In genomic region chr6:142979665-142980660, GRCm38 (mm10) we compare ENCODE assay signal across 11 mouse cellular contexts. TPM values are rescaled to one million over a fixed set of nuclear protein-coding genes. Genes with fewer than 3 reads are reported as not detected.
DNase-seq lines count a peak whose midpoint lies in the region; ATAC-seq and TF ChIP-seq lines count a peak whose summit lies in the region.
"Had no signal": no experiment of that assay in that cellular context is flagged by ENCODE, and none has a peak within 500 bp of the region (broad histone marks: within the 10 kb centered on the region; RNA-seq: fewer than 3 reads in every experiment).

No protein-coding gene starts in this region.

- peak; percentile 47; the same call in 1 of the 2 replicates for ATAC-seq in forebrain, postnatal 0 days
- ATAC-seq in forebrain, embryonic 14.5 days, result no peak
- peak; percentile 70 for ATAC-seq in lung, embryonic 14.5 days (ENCODE audit: insufficient read depth)
- ATAC-seq in megakaryocyte progenitor cell, adult 5-6 weeks (replicated peaks; ENCODE audit: poor library complexity), result peak; percentile 60
- ATAC-seq in erythroblast, adult 5-6 weeks (replicated peaks; ENCODE audit: low FRiP score, poor library complexity, severe bottlenecking), result no peak
- ATAC-seq: lung, postnatal 0 days had no signal

- no peaks in the 10 kb centered on the region for H3K27me3 ChIP-seq in forebrain, postnatal 0 days (ENCODE audit: insufficient read depth, low read length)
- no peaks in the 10 kb centered on the region for H3K27me3 ChIP-seq in forebrain, embryonic 14.5 days (replicated peaks; ENCODE audit: control insufficient read depth, insufficient read depth, low read length)
- no peaks in the 10 kb centered on the region for H3K27me3 ChIP-seq in lung, embryonic 14.5 days (ENCODE audit: insufficient read depth, low read length)
- H3K27me3 ChIP-seq: embryonic facial prominence, embryonic 13.5 days had no signal

- no peak for TF ChIP-seq CTCF in forebrain, postnatal 0 days (IDR thresholded peaks at IDR 0.05; ENCODE audit: low read depth)
- no peak for TF ChIP-seq CTCF in lung, embryonic 14.5 days (IDR thresholded peaks at IDR 0.05; ENCODE audit: low read depth)

- H3K4me3 ChIP-seq in forebrain, postnatal 0 days (ENCODE audit: low read depth, low read length), result no peak overlapping the region
- no peak overlapping the region for H3K4me3 ChIP-seq in forebrain, embryonic 14.5 days (ENCODE audit: low read depth, low read length)
- H3K4me3 ChIP-seq in lung, embryonic 14.5 days (ENCODE audit: low read depth, low read length), result no peak overlapping the region
- H3K4me3 ChIP-seq: embryonic facial prominence, embryonic 13.5 days had no signal

- H3K9ac ChIP-seq in forebrain, postnatal 0 days, result no peak overlapping the region
- H3K9ac ChIP-seq in forebrain, embryonic 14.5 days (ENCODE audit: low read length), result no peak overlapping the region
- no peak overlapping the region for H3K9ac ChIP-seq in lung, embryonic 14.5 days
- H3K9ac ChIP-seq: embryonic facial prominence, embryonic 13.5 days had no signal

- no peak overlapping the region for H3K4me2 ChIP-seq in forebrain, postnatal 0 days (ENCODE audit: low read depth)
- H3K4me2 ChIP-seq in forebrain, embryonic 14.5 days (ENCODE audit: low read length), result no peak overlapping the region
- peak overlapping the region; percentile 33; the same call in 1 of the 2 replicates for H3K4me2 ChIP-seq in lung, embryonic 14.5 days
- H3K4me2 ChIP-seq: embryonic facial prominence, embryonic 13.5 days had no signal

- no peak overlapping the region for H3K27ac ChIP-seq in forebrain, postnatal 0 days (ENCODE audit: low read depth, low read length)
- no peak overlapping the region; the same call in 1 of the 2 replicates for H3K27ac ChIP-seq in forebrain, embryonic 14.5 days (ENCODE audit: low read depth, low read length)
- no peak overlapping the region for H3K27ac ChIP-seq in lung, embryonic 14.5 days (ENCODE audit: low read depth)
- H3K27ac ChIP-seq: embryonic facial prominence, embryonic 13.5 days had no signal

- WGBS in forebrain, postnatal 0 days, result 41% methylated on average over 6 of the region's 6 CpGs
- WGBS in forebrain, embryonic 14.5 days, result 43% methylated on average over 6 of the region's 6 CpGs
- WGBS in lung, embryonic 14.5 days, result 6% methylated on average over 6 of the region's 6 CpGs

- DNase-seq in forebrain, postnatal 0 days, result no peak
- no peak for DNase-seq in forebrain, embryonic 14.5 days (ENCODE audit: low spot score)
- peak; percentile 58 for DNase-seq in lung, embryonic 14.5 days
- no peak for DNase-seq in lung, adult 18-20 months
- DNase-seq in yolk sac, embryonic 10.5 days (ENCODE audit: low spot score), result peak; percentile 30
- DNase-seq in lung, postnatal 25 days (ENCODE audit: low spot score), result no peak
- DNase-seq: left cerebral cortex, postnatal 4 days had no signal

- no peaks in the 10 kb centered on the region for H3K4me1 ChIP-seq in forebrain, postnatal 0 days (ENCODE audit: insufficient read depth)
- no peaks in the 10 kb centered on the region for H3K4me1 ChIP-seq in forebrain, embryonic 14.5 days (ENCODE audit: control insufficient read depth, insufficient read depth, low read length)
- peaks cover 7% of the 10 kb centered on the region; the same call in 1 of the 2 replicates for H3K4me1 ChIP-seq in lung, embryonic 14.5 days (ENCODE audit: insufficient read depth)

- no peaks in the 10 kb centered on the region for H3K36me3 ChIP-seq in forebrain, postnatal 0 days (ENCODE audit: insufficient read depth)
- no peaks in the 10 kb centered on the region for H3K36me3 ChIP-seq in forebrain, embryonic 14.5 days (ENCODE audit: control insufficient read depth, insufficient read depth, low read length)
- H3K36me3 ChIP-seq in lung, embryonic 14.5 days (ENCODE audit: insufficient read depth), result no peaks in the 10 kb centered on the region
- H3K36me3 ChIP-seq: embryonic facial prominence, embryonic 13.5 days had no signal

- H3K9me3 ChIP-seq in forebrain, postnatal 0 days (ENCODE audit: low read length), result no peaks in the 10 kb centered on the region
- H3K9me3 ChIP-seq in forebrain, embryonic 14.5 days (replicated peaks; ENCODE audit: control insufficient read depth, low read length), result no peaks in the 10 kb centered on the region
- H3K9me3 ChIP-seq in lung, embryonic 14.5 days (ENCODE audit: low read depth, low read length), result no peaks in the 10 kb centered on the region
- H3K9me3 ChIP-seq: embryonic facial prominence, embryonic 13.5 days had no signal

RNA-seq across cellular contexts. Expression of gene St8sia1, which starts 15.7 kb away (rescaled TPM):
- 10.8 and 15.5 TPM in 2 replicates for total RNA-seq in forebrain, postnatal 0 days (2014; rRNA removed)
- 2.3 and 3.5 TPM in 2 replicates for polyA plus RNA-seq in forebrain, postnatal 0 days (2015; fragmentation: Nextera tagmentation; extraction: Ambion mirVana)
- 4.1 and 4.7 TPM in 2 replicates for polyA plus RNA-seq in forebrain, embryonic 14.5 days (2014; fragmentation: Nextera tagmentation; extraction: Ambion mirVana)
- polyA plus RNA-seq in lung, embryonic 14.5 days (2014; fragmentation: Nextera tagmentation; extraction: Ambion mirVana), result 0.07 and 0.39 TPM in 2 replicates
- total RNA-seq in megakaryocyte progenitor cell, adult 5-6 weeks (2015), result 0.07 TPM in 1 of 2 replicates, not detected in the other
- total RNA-seq in megakaryocyte progenitor cell, adult 5-6 weeks (2017), result 0.14 TPM in 1 of 2 replicates, not detected in the other
- not detected in 2 replicates for total RNA-seq in erythroblast, adult 5-6 weeks (2015; ENCODE audit: low replicate concordance)
- total RNA-seq in erythroblast, adult 5-6 weeks (2017; ENCODE audit: low replicate concordance), result not detected in 2 replicates

Comparison
In these comparisons a context has a peak if more than half of its experiments do, and no peak if none do; other contexts are left out.
1. ATAC-seq: peak in forebrain, postnatal 0 days (single experiment), lung, embryonic 14.5 days (single experiment) and megakaryocyte progenitor cell, adult 5-6 weeks (single experiment); none in forebrain, embryonic 14.5 days (single experiment) and erythroblast, adult 5-6 weeks (single experiment).
2. DNase-seq: peak in lung, embryonic 14.5 days (single experiment) and yolk sac, embryonic 10.5 days (single experiment); none in forebrain, postnatal 0 days (single experiment), forebrain, embryonic 14.5 days (single experiment), lung, adult 18-20 months (0 of 2) and lung, postnatal 25 days (single experiment).
3. RNA of gene St8sia1, which starts 15.7 kb away (total RNA-seq): 10.8 to 15.5 TPM in forebrain, postnatal 0 days; 0.07 to 0.14 TPM in megakaryocyte progenitor cell, adult 5-6 weeks and not detected in erythroblast, adult 5-6 weeks; every median in the first group is over 10 times any median in the second.